Mouse (Mus musculus) limb, embryonic 14.5 days (tissue): ENCODE data around the gene 9430097D07Rik. TPM values are rescaled to one million over a fixed set of nuclear protein-coding genes. Genes with fewer than 3 reads are reported as not detected.

Experiments
- ATAC-seq: fragments of 200-750 bp; cut with Nextera tagmentation; 2 replicates; pipeline ENCODE4 v1.8.0; 2017; ENCODE audit warnings: low read depth, moderate number of reproducible peaks, moderate TSS enrichment; ENCODE audit not compliant: low FRiP score
- DNase-seq: peaks from one replicate; pipeline ENCODE4 v3.0.0-alpha.2; 2015; ENCODE audit warnings: low spot score
- H3K27ac ChIP-seq: fragments of 300-500 bp; sonication (generic); replicated peaks from 2 replicates; pipeline ENCODE4 v1.5.1; 2014; ENCODE audit warnings: low read depth, mild to moderate bottlenecking, low read length, moderate library complexity, mixed read lengths
- H3K27me3 ChIP-seq: fragments of 300-500 bp; sonication (generic); 2 replicates; pipeline ENCODE4 v1.6.1; 2014; ENCODE audit warnings: low read length, mixed read lengths; ENCODE audit not compliant: control insufficient read depth, insufficient read depth
- H3K36me3 ChIP-seq: fragments of 300-500 bp; sonication (generic); 2 replicates; pipeline ENCODE4 v1.6.1; 2014; ENCODE audit warnings: mild to moderate bottlenecking, low read length, moderate library complexity, mixed read lengths; ENCODE audit not compliant: control insufficient read depth, insufficient read depth
- H3K4me1 ChIP-seq: fragments of 300-500 bp; sonication (generic); 2 replicates; pipeline ENCODE4 v1.6.1; 2014; ENCODE audit warnings: antibody characterized with exemption, low read length, mixed read lengths; ENCODE audit not compliant: control insufficient read depth, insufficient read depth
- H3K4me2 ChIP-seq: fragments of 300-500 bp; sonication (generic); replicated peaks from 2 replicates; pipeline ENCODE4 v1.6.1; 2014; ENCODE audit warnings: low read depth, mild to moderate bottlenecking, low read length, moderate library complexity; ENCODE audit not compliant: severe bottlenecking
- H3K4me3 ChIP-seq: fragments of 300-500 bp; sonication (generic); replicated peaks from 2 replicates; pipeline ENCODE4 v1.5.1; 2014; ENCODE audit warnings: low read length
- H3K9ac ChIP-seq: fragments of 300-500 bp; sonication (generic); 2 replicates; pipeline ENCODE4 v1.6.1; 2014; ENCODE audit warnings: mild to moderate bottlenecking, low read depth, low read length, moderate library complexity; ENCODE audit not compliant: severe bottlenecking
- H3K9me3 ChIP-seq: fragments of 300-500 bp; sonication (generic); 2 replicates; pipeline ENCODE4 v1.6.1; 2016; ENCODE audit warnings: low read length; ENCODE audit not compliant: control insufficient read depth
- POLR2A ChIP-seq: fragments of 200-500 bp; IDR thresholded peaks from 2 replicates; pipeline ENCODE4 v1.8.0; 2012; ENCODE audit warnings: inconsistent platforms, mild to moderate bottlenecking, moderate library complexity, borderline replicate concordance; ENCODE audit not compliant: insufficient read depth, insufficient read length; ENCODE audit errors: extremely low read depth
- WGBS: fragments of 180-500 bp; shearing (Covaris S2); extraction: QIAGEN DNeasy Blood & Tissue Kit; methylation state at CpG from one replicate; pipeline ENCODE4 v1.1.7; 2014; 5-methylcytosine and 5-hydroxymethylcytosine counted together
- polyA plus RNA-seq, 2 experiments: library from polyadenylated mRNA; depleted of rRNA in 1 of 2; stranded (reverse) in 1 of 2; unstranded in 1 of 2; fragments of >200 nt; fragmentation: Nextera tagmentation in 1 of 2; extraction: Ambion mirVana in 1 of 2; gene quantifications; 2 replicates each; pipeline versions ENCODE4 v1.2.1 to v1.2.3; 2012 to 2014

9430097D07Rik gene
- polyA plus RNA-seq, 2 experiments, result 0.09 to 0.17 TPM

DNA sequence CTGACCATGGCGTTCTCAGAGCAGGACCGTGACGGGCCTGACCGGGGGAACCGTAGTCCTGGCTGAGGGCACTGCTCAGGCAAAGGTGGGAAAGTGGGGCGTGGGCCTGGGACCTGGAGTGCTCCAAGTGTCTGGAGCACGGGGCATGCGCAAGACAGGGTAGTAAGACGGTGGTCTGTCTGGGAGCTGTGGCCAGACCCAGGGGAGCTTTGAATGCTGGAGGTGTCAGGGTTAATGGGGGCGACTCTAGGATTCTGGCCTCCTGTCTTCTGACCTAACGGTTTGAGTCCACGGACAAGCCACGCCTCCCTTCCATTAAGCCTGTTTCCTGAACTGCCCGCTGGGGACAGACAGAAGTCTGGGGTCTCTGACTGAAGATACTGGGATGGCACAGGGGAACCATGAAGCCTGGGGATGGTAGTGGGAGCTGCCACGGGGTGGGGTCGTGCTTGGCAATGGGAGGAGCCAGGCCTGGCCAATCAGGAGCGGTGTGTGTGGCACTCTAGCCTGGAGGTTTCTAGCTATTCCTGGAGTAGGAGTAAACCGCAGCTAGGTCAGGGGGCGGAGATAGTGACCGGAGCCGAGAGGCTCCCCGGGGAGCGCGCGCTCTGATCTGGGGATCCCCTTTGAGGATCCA lies 32.8 kb upstream of the 9430097D07Rik start:
- peak overlapping the region; percentile 82 for H3K4me3 ChIP-seq
- H3K9ac ChIP-seq, result 0 out of 2 replicates have a peak overlapping the region, but pooled peaks have one; percentile 85
- H3K27me3 ChIP-seq, result no peaks in the 10 kb centered on the region
- no peaks in the 10 kb centered on the region for H3K9me3 ChIP-seq
- peaks cover 8% of the 10 kb centered on the region for H3K36me3 ChIP-seq
- DNase-seq, result peak; percentile 69
- TF ChIP-seq POLR2A, result no peak
- WGBS, result 5% methylated on average over 25 of the region's 25 CpGs
- peak; percentile 39 for ATAC-seq
- peaks cover 22% of the 10 kb centered on the region for H3K4me1 ChIP-seq
- H3K27ac ChIP-seq, result peak overlapping the region; percentile 53; the same call in 1 of the 2 replicates
- peak overlapping the region; percentile 79 for H3K4me2 ChIP-seq

DNA sequence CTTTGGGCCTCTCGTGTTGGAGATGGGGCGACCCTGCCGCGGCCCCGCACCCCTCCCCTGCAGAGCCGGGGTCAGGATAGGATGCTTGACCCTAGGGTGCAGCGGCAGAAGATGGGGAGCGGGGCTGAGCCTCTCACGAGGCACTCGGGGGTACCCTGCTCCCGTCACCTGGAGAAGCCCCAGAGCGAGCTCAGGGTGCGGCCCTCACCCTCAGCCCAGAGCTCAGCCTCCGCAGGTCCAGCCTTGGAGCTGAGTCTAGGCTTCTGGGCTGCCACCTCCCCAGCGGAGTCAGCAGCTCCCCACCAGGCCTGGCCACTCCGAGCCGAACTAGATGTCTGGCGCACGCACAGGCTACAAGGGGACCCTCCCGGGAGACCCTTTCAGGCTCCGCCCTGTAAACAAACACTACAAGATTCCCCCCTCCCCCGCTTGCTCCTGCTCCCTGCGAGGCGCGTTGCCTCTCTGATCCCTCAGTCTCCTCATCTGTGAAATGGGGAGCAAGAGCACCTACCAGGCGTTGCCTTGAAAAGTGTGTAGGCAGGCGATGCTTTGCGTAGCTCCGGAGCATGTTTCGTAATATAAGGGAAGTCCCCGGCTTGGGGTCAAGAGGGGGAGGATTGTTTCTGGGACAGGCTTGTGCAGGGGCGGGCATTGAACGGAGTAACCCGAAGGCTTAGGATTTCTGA lies 31.9 kb upstream of the 9430097D07Rik start:
- Histone ChIP-seq H3K9me3 (no peaks in the 10 kb centered on the region), H3K4me3 (peak overlapping the region; percentile 82), H3K27me3 (no peaks in the 10 kb centered on the region), H3K36me3 (0 out of 2 replicates have a peak, but pooled peaks cover 3% of the 10 kb centered on the region), H3K9ac (peak overlapping the region; percentile 85), H3K27ac (peak overlapping the region; percentile 35; the same call in 1 of the 2 replicates), H3K4me1 (peaks cover 22% of the 10 kb centered on the region), H3K4me2 (peak overlapping the region; percentile 79)
- peak; percentile 47; the same call in 1 of the 2 replicates for ATAC-seq
- WGBS, result 10% methylated on average over 26 of the region's 34 CpGs
- TF ChIP-seq POLR2A, result no peak
- peak; percentile 76 for DNase-seq

DNA sequence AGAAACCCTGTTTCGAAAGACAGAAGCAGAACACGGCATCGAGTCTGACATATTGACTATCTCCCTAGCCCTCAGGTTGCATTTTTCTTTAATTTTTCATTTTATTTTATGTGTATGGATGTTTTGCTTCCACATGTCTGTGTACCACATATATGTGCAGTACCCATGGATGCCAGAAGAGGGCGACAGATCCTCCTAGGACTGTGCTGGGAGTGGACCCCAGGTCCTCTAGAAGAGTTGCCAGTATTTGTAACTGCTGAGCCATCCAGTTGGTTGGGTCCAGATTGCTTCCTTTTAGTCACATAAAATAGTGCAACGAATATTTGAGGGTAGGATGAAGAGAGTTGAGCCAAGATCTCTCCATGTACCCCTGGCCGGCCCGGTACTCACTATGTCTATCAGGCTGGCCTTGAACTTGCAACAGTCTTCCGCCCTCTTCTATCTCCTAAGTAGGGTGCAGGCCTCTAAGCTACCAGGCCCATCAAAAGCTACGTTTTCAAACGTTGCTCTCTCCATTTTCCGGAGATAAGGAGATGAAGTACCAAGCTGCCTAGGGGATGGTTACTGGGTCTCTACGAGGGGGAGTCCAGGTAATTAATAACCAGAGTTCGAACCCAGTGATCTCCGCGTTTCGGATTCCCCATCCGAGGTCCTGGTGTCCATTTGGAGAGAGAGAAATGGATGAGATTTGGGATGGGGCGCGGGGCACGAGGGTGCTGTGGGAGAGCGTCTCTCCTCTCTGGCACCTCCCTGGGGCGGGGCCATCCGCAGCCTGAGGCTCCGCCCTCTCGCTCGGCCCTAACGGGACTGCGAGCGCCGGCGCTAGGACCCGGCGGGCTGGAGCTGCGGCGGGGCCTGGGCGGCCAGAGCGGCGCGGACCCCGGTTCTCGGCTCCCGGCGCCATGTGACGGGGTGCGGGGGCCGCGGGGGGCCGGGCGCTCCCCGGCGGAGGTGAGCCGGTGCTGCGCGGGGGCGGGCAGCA lies 31.0 kb upstream of the 9430097D07Rik start:
- Histone ChIP-seq H3K4me2 (peak overlapping the region; percentile 79), H3K4me1 (peaks cover 26% of the 10 kb centered on the region), H3K9me3 (no peaks in the 10 kb centered on the region), H3K4me3 (peak overlapping the region; percentile 82), H3K9ac (peak overlapping the region; percentile 85), H3K27ac (peak overlapping the region; percentile 35; the same call in 1 of the 2 replicates), H3K27me3 (no peaks in the 10 kb centered on the region), H3K36me3 (no peaks in the 10 kb centered on the region)
- DNase-seq, result peak; percentile 79
- 22% methylated on average over 28 of the region's 55 CpGs for whole genome bisulfite sequencing
- TF ChIP-seq POLR2A, result no peak
- peak; percentile 87 for ATAC-seq

DNA sequence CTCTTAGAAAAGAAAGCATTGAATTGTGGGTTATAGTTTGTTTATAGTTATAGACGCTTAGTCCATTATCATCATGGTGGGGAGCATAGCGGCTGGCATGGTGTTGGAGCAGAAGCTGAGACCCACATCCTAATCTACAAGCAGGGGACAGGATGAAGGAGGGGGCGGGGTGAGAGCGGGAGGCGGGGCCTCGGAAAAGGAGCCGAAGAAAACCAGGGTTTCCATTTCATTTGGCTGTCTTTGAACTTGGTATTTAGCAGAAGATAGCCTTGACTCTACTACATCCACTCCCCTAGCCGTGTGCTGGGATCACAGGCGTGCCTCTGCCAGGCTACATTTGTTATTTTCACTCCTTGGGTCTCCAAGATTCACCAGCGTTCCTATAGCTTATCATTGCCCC lies 29.1 kb upstream of the 9430097D07Rik start:
- no peak for ATAC-seq

DNA sequence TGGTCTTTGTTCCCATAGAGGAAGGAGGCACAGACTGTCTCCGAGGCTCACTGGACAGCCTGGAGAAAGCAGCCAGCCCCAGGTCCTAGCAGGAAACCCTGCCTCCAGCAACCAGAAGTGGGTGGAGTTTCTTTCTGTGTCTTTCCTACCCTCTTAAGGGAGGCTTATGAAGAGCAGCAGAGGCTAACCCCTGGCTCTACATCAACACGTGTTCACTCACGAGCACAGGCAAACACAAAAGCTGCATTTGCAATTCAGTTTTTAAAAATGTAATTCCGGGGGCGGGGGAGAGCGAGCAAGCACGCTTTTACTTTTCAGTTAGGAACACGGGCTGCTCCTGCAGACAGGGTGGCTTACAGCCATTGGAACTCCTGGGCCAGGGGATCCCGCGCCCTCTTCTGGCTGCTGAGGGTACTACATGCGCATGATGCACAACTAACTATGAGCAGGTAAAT lies 27.1 kb upstream of the 9430097D07Rik start:
- Histone ChIP-seq H3K27me3 (no peaks in the 10 kb centered on the region), H3K9me3 (no peaks in the 10 kb centered on the region), H3K27ac (peak overlapping the region; percentile 50), H3K4me1 (peaks cover 16% of the 10 kb centered on the region), H3K36me3 (peaks cover 5% of the 10 kb centered on the region), H3K4me3 (peak overlapping the region; percentile 29), H3K9ac (peak overlapping the region; percentile 22; the same call in 1 of the 2 replicates), H3K4me2 (peak overlapping the region; percentile 47)
- ATAC-seq (peak; percentile 47; the same call in 1 of the 2 replicates), DNase-seq (peak; percentile 78)
- no peak for TF ChIP-seq POLR2A
- 2% methylated on average over 11 of the region's 11 CpGs for WGBS

More for the DNA sequence above, 29.1 kb upstream of the 9430097D07Rik start:
- Histone ChIP-seq H3K9ac (no peak overlapping the region), H3K9me3 (no peaks in the 10 kb centered on the region), H3K27me3 (no peaks in the 10 kb centered on the region), H3K36me3 (no peaks in the 10 kb centered on the region), H3K4me3 (no peak overlapping the region), H3K4me2 (no peak overlapping the region), H3K27ac (no peak overlapping the region), H3K4me1 (peaks cover 30% of the 10 kb centered on the region)
- 47% methylated on average over 10 of the region's 10 CpGs for WGBS
- no peak for DNase-seq
- no peak for TF ChIP-seq POLR2A
